Mouse (Mus musculus) forebrain, embryonic 16.5 days (tissue): ENCODE measurements around the gene Gm11077. TPM values are rescaled to one million over a fixed set of nuclear protein-coding genes. Genes with fewer than 3 reads are reported as not detected.
A peak's percentile ranks its signal among the peaks of the same experiment; 100 is the strongest.

Experiments used
- ATAC-seq: fragments of 200-750 bp; cut with Nextera tagmentation; 2 replicates; pipeline ENCODE4 v1.8.0; 2017; ENCODE audit warnings: mild to moderate bottlenecking, moderate library complexity
- H3K27ac ChIP-seq: fragments of 300-500 bp; sonication (generic); 2 replicates; pipeline ENCODE4 v1.5.1; 2014; ENCODE audit warnings: low read length, control low read depth
- H3K27me3 ChIP-seq: fragments of 300-500 bp; sonication (generic); replicated peaks from 2 replicates; pipeline ENCODE4 v1.6.1; 2014; ENCODE audit warnings: low read length; ENCODE audit not compliant: control insufficient read depth, insufficient read depth
- H3K36me3 ChIP-seq: fragments of 300-500 bp; sonication (generic); 2 replicates; pipeline ENCODE4 v1.6.1; 2014; ENCODE audit not compliant: control insufficient read depth, insufficient read depth
- H3K4me1 ChIP-seq: fragments of 300-500 bp; sonication (generic); replicated peaks from 2 replicates; pipeline ENCODE4 v1.6.1; 2014; ENCODE audit warnings: low read length; ENCODE audit not compliant: control insufficient read depth, insufficient read depth
- H3K4me2 ChIP-seq: fragments of 300-500 bp; sonication (generic); 2 replicates; pipeline ENCODE4 v1.6.1; 2014; ENCODE audit warnings: mild to moderate bottlenecking, low read length, control low read depth
- H3K4me3 ChIP-seq: fragments of 300-500 bp; sonication (generic); replicated peaks from 2 replicates; pipeline ENCODE4 v1.5.1; 2014; ENCODE audit warnings: mild to moderate bottlenecking, low read length, control low read depth
- H3K9ac ChIP-seq: fragments of 300-500 bp; sonication (generic); replicated peaks from 2 replicates; pipeline ENCODE4 v1.6.1; 2014; ENCODE audit warnings: low read depth, low read length, control low read depth
- H3K9me3 ChIP-seq: fragments of 300-500 bp; sonication (generic); 2 replicates; pipeline ENCODE4 v1.6.1; 2016; ENCODE audit warnings: low read length; ENCODE audit not compliant: control insufficient read depth
- WGBS: fragments of 180-500 bp; shearing (Covaris S2); extraction: QIAGEN DNeasy Blood & Tissue Kit; methylation state at CpG from one replicate; pipeline ENCODE4 v1.1.7; 2014; 5-methylcytosine and 5-hydroxymethylcytosine counted together
- polyA plus RNA-seq: library from polyadenylated mRNA; unstranded; fragments of >200 nt; fragmentation: Nextera tagmentation; extraction: Ambion mirVana; gene quantifications from 2 replicates; pipeline ENCODE4 v1.2.1, GENCODE M21; 2015

Gene Gm11077
- polyA plus RNA-seq, 1 experiment from 2014 or later, result not detected

DNA sequence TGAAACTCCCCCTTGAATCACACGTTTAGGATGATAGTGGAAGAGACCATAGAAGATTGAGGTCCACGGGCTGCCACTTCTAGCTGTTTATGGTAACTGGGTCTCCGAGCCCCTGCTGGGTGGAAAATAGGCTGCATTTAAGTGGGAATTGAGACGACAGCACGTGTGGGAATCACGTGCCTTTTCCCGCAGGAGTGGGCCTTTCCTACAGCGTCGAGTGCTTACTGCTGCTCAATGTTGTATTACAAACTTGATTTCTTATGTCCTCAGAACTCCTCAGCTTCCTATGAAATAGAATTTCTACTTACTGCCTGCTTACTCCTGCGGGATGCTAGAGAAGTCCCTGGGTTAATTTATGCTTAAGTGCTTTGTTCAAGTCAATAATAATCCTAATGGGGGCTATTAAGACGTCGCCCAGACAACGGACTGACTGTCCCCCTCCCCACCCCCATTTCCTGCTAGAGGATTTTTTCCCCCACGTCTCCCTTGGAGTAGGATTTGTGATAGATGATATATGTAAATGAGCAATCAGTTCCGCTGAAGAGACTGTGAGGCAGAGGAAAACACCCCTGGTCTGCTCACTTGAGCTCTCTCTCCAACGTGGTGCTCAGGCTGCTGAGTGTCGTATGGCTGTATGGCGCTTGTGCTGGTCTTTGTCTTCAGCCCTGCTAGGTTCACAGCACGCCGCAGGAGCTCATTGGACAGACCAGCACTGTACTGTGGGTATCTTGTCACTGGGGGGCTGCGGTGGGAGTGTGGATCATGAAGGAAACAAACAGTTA, 40.0 kb downstream of the Gm11077 start:
- Histone ChIP-seq H3K27ac (0 out of 2 replicates have a peak overlapping the region, but pooled peaks have one; percentile 41), H3K27me3 (no peaks in the 10 kb centered on the region), H3K36me3 (no peaks in the 10 kb centered on the region), H3K9me3 (no peaks in the 10 kb centered on the region), H3K4me3 (no peak overlapping the region), H3K9ac (no peak overlapping the region), H3K4me2 (peak overlapping the region; percentile 24; the same call in 1 of the 2 replicates), H3K4me1 (peaks cover 5% of the 10 kb centered on the region)
- 35% methylated on average over 21 of the region's 21 CpGs for WGBS
- ATAC-seq, result peak; percentile 86

DNA sequence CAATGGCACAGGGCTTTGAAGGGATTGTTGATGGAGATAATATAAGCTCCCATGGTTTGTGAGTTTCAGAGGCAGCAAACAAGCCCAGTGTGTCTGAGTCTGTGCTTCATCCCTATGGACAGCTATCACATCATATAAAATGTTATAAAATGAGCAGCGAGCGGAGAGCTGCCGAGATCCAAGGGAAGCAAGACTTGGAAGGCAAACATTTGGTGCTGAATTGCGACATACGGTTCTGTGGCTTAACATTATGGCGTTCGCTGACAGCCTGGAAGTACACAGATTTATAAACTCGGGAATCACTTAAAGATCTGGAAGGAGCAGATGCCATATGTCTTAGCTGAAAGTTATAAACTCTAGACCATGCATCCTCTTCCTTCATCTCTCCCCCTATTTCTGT, 47.2 kb downstream of the Gm11077 start:
- Histone ChIP-seq H3K9ac (no peak overlapping the region), H3K36me3 (no peaks in the 10 kb centered on the region), H3K4me1 (no peaks in the 10 kb centered on the region), H3K9me3 (no peaks in the 10 kb centered on the region), H3K27ac (no peak overlapping the region), H3K27me3 (no peaks in the 10 kb centered on the region), H3K4me2 (no peak overlapping the region), H3K4me3 (no peak overlapping the region)
- ATAC-seq, result peak; percentile 55; the same call in 1 of the 2 replicates
- 73% methylated on average over 8 of the region's 8 CpGs for WGBS

DNA sequence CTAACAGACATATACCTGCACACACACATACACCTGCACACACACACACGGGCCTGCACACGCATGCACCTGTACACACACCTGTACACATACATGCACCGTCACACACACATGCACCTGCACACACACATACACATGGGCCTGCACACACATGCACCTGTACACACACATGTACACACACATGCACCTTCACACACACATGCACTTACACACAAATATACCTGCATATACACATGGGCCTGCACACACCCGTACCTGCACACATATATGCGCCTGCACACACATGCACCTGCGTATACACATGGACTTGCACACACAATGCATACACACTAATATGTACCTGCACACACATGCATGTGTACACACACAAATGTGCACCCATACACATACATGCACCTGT, 53.4 kb downstream of the Gm11077 start:
- Histone ChIP-seq H3K9ac (no peak overlapping the region), H3K36me3 (no peaks in the 10 kb centered on the region), H3K4me2 (no peak overlapping the region), H3K4me3 (no peak overlapping the region), H3K4me1 (no peaks in the 10 kb centered on the region), H3K27ac (no peak overlapping the region), H3K9me3 (no peaks in the 10 kb centered on the region), H3K27me3 (no peaks in the 10 kb centered on the region)
- WGBS, result 95% methylated on average over 6 of the region's 6 CpGs
- no peak for ATAC-seq

DNA sequence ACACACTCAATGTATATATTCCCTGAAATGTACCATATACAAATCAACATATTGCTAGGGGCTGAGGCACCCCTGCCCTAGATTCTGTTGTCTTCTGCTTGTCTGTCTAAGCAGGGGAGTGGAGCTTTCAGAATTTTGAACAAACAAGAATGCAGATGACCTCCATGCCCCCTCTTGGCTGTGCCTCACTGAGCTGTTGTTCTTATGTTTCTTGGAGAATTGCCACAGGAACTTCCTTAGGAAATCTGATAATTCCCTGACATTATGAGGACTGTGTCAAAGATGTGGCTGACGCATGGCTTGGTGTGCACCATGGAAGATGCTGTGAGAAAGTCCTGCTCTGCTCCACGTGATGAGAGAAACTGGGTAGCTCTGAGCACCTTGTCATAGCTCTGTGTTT, 57.0 kb downstream of the Gm11077 start:
- Histone ChIP-seq H3K27me3 (no peaks in the 10 kb centered on the region), H3K9me3 (no peaks in the 10 kb centered on the region), H3K4me3 (no peak overlapping the region), H3K36me3 (no peaks in the 10 kb centered on the region), H3K4me2 (no peak overlapping the region), H3K4me1 (no peaks in the 10 kb centered on the region), H3K9ac (no peak overlapping the region), H3K27ac (no peak overlapping the region)
- WGBS, result 74% methylated on average over 2 of the region's 2 CpGs
- ATAC-seq, result no peak

DNA sequence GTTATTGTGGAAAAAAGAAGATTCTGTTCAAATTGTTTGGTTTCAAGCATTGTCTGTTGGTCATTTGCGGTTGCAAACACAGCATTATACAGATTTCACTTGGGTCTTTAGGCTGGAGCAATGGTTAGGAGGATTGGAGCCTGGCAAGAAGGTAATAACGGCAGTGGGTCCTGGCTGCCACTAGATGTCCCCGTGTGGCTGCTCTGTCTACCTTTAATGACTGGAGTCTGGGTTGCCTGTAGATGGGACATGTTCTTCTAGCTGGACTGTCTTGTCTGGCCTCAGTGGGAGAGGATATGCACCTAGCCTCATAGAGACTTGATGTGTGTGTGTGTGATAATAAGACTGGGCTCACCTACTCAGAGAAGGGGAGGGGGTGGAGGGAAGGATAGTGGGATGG, 60.8 kb downstream of the Gm11077 start:
- Histone ChIP-seq H3K4me2 (no peak overlapping the region), H3K9ac (no peak overlapping the region), H3K27me3 (no peaks in the 10 kb centered on the region), H3K4me1 (no peaks in the 10 kb centered on the region), H3K27ac (no peak overlapping the region), H3K9me3 (no peaks in the 10 kb centered on the region), H3K4me3 (no peak overlapping the region), H3K36me3 (no peaks in the 10 kb centered on the region)
- ATAC-seq, result no peak
- 47% methylated on average over 3 of the region's 3 CpGs for WGBS

DNA sequence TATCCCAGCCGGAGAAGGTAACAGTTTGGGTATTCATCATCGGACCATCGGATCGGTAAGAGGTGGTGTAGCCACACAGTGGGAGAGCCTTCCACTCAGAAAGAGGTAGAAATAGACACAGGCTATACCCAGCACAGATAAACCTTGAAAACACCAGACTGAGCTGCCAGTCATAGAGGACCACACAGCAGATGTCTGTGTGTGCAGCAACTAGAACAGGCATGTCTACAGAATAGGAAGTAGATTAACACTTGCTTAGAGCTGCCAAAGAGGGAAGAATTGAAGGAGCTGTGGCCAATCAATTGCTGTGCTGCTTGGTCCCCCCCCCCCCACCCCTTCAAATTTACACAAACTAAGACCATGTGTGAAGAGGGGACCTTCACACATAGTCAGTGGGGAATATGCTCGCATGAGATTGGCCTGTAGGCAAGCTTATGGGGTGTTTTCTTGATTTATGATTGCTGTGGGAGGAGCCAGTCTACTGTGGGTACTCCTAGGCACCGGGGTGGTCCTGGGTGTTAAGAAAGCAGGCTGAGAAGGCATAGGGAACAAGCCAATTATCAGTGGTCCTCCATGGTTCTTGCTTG, 64.7 kb downstream of the Gm11077 start:
- Histone ChIP-seq H3K4me2 (no peak overlapping the region), H3K27ac (no peak overlapping the region), H3K9me3 (no peaks in the 10 kb centered on the region), H3K4me1 (no peaks in the 10 kb centered on the region), H3K36me3 (no peaks in the 10 kb centered on the region), H3K4me3 (no peak overlapping the region), H3K27me3 (no peaks in the 10 kb centered on the region), H3K9ac (no peak overlapping the region)
- WGBS, result 83% methylated on average over 6 of the region's 6 CpGs
- ATAC-seq, result peak; percentile 76

DNA sequence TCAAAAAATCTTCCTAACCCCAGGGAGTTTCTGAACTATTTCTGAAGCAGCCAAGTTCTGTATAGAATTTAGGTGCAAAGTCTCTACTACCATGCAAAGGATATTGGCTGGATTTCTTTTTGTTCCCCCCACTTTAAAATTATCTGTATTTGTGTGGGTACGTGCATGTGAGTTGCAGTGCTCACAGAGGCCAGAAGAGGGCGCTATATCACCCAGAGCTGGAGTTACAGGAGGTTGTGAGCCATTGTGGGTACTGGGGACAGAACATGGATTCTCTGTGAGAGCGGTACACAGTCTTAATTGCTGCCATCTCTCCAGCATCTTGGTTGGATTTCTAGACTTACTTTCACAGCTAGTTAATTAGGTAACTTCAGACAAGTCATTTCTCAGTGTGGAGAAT, 69.8 kb downstream of the Gm11077 start:
- Histone ChIP-seq H3K27me3 (no peaks in the 10 kb centered on the region), H3K9ac (no peak overlapping the region), H3K4me2 (no peak overlapping the region), H3K4me3 (no peak overlapping the region), H3K27ac (no peak overlapping the region), H3K36me3 (no peaks in the 10 kb centered on the region), H3K4me1 (no peaks in the 10 kb centered on the region), H3K9me3 (no peaks in the 10 kb centered on the region)
- WGBS, result 69% methylated on average over 3 of the region's 3 CpGs
- no peak for ATAC-seq

DNA sequence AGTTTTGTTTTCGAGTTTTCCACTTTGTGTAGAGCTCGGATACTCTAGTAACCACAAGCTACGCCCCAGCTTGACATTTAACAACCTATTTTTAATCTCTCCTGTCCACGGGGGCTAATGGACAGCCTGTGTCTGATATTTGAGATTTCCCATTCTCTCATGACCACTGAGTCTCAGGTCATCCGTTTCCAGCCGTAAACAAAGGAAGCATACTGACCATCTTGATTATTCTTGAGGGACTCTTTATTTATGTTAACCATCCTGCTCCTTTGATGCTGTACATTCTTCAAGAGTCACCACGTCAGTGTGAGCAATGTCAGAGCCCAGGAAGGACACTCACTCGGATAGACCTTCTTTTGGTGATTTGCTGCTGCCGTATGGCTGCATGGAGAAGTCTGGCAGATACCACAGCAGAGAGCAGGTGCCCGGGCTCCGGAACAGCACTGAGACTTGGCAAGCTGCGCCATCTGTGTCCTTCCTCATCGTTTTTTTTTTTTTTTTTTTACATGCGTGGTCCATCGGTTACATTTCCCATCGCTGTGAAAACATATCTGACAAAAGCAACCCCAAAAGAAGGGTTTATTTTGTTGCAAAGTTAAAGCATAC, 70.5 kb downstream of the Gm11077 start:
- Histone ChIP-seq H3K4me2 (no peak overlapping the region), H3K9ac (no peak overlapping the region), H3K27me3 (no peaks in the 10 kb centered on the region), H3K9me3 (no peaks in the 10 kb centered on the region), H3K4me3 (no peak overlapping the region), H3K36me3 (no peaks in the 10 kb centered on the region), H3K4me1 (no peaks in the 10 kb centered on the region), H3K27ac (no peak overlapping the region)
- no peak for ATAC-seq
- WGBS, result 88% methylated on average over 16 of the region's 16 CpGs

DNA sequence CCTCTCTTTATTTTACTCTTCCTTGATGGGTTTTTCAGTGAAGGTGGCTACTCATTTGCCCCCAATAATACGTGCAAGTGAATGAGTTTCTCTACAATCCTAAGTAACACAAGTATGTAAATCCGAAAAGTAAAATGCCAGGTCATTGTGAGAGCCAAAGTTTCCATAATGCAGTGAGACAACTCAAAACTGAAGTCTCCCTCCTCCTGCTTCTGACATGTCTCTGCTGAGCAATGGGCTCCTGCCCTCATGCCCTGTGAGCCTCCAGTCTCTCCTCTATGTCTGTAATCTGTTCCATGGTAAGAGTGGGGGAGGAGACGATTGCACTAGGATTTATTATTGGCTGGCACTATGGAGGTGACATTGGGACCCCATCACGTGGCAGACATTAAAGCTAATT, 71.5 kb downstream of the Gm11077 start:
- H3K36me3 ChIP-seq, result no peaks in the 10 kb centered on the region
- no peaks in the 10 kb centered on the region for H3K27me3 ChIP-seq
- H3K4me1 ChIP-seq, result no peaks in the 10 kb centered on the region
- 90% methylated on average over 4 of the region's 4 CpGs for WGBS
- H3K9me3 ChIP-seq, result no peaks in the 10 kb centered on the region
- ATAC-seq, result no peak
- no peak overlapping the region for H3K9ac ChIP-seq
- H3K27ac ChIP-seq, result no peak overlapping the region
- H3K4me2 ChIP-seq, result no peak overlapping the region
- H3K4me3 ChIP-seq, result no peak overlapping the region
